Mouse (Mus musculus) 416B (cell line): ENCODE data around the gene 2310034C09Rik.
A peak's percentile ranks its signal among the peaks of the same experiment; 100 is the strongest.
"Not testable (repeated sequence)": the region's sequence is repeated elsewhere in the genome, so short reads cannot be mapped to it uniquely, and the experiment has no call there.

Experiments used
- DNase-seq: peaks from one replicate; pipeline ENCODE4 v3.0.0; 2011; ENCODE audit warnings: low read depth

The 2310034C09Rik gene

DNA sequence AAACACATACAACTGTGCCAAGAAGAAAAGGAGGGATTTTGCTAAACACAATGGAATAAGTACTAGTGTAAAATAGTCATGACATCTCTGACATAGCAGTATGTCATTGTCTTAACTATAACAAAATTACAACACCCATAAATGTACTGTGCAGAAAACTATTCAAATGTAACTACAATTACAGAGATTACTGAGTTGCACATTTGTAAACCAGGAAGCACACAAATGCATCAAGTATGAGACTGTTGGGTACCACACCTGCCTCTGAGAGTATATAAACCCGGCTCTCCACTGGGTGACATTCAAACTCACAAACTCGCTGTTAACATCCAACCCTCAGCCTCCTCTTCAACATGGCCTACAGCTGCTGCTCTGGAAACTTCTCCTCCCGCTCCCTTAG is at the start of gene 2310034C09Rik:
TSS of gene 2310034C09Rik (plus strand) at position 301 of the 400 bp plus-strand sequence.
- DNase-seq: not testable (repeated sequence)

DNA sequence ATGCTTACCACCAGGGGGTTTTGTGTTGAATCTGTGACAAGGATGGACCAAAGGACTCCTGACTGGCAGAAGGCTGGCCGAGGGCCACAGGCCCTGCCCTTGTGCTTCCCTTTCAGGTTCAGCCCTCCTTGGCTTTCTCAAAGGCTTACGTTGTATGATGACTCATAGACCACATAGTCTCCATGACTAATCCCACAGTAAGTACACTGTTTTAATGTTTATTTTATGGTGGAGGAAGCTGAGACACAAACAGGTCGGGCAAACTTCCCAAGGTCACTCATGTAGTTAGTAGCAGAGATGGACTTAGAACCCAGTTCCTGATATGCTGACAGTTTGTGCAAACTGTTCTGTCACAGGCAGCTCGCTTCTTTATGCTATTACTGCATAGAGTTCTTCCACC is 47.9 kb upstream of the 2310034C09Rik start:
- DNase-seq: peak; percentile 91

DNA sequence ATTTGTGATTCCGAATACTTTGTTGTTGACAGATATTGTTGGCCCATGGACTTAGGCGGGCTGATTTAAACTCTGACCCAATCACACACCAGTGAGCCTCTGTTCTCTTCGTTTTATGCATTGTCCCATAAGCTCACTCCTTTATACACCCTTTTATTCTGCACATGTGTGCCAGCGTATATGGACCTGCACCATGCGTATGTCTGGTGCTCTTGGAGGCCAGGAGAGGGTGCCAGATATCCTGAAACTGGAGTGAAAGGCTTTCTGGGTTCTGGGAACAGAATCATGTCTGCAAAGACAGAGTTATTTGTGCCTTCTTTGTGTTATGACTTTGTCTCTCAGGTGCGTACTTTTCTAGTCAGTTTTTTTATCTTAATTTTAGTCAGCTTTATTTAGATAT is 47.4 kb upstream of the 2310034C09Rik start:
- peak; percentile 8 for DNase-seq

DNA sequence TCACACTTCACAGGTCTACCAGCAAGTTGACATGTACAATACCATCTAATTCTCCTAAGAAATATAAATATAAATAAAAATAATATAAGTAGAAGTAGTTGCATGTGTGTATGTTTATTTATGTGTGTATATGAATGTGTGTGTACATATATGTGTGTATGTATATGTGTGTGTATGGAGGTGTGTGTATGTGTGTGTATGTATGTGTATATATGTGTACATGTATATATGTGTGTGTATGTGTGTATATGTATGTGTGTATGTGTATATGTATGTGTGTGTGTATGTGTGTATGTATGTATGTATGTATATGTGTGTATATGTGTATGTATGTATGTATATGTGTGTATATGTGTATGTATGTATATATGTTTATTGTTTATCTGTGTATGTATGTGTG is 42.1 kb upstream of the 2310034C09Rik start:
- no peak for DNase-seq

DNA sequence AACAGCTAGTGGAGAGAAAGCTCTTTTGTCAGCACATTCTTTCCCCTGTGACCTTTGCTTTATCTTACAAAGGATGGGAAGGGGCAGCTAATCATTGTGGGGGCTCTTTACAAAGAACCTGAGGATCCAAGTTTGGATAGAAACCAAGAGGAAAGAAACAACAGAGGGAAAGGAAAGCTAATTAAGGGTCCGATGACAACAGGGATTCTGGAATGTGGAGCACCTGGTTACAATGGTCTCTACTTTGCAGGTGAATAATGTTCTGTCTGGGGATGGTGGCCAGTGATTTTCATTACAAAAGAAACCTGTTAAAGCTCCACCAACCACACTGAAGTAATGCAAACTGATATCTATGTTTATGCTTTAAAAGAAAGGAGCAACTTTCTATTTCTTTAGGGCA is 38.6 kb upstream of the 2310034C09Rik start:
- no peak for DNase-seq

DNA sequence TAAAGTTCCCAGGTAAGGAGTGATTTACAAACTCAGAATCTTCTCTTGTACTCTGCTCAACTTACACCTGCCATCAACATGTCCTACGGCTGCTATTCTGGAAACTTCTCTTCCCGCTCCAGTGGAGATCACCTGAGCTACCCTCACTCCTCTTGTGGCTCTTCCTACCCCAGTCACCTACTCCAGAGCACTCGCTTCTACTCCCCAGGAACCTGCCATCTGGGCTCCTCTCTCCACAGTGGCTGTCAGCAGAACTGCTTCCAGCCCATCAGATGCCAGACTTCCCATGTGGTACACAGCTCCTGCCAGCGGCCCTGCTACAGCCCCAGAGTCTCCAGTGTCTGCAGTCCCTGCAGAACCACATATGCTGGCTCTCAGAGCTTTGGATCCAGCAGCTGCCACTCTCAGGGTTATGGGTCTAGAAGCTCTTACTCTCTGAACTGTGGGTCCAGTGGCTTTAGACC is 29.8 kb upstream of the 2310034C09Rik start, which contains the start of gene Krtap13-1:
TSS of gene Krtap13-1 (plus strand) at position 51 of the 464 bp plus-strand sequence.
- DNase-seq: no peak

DNA sequence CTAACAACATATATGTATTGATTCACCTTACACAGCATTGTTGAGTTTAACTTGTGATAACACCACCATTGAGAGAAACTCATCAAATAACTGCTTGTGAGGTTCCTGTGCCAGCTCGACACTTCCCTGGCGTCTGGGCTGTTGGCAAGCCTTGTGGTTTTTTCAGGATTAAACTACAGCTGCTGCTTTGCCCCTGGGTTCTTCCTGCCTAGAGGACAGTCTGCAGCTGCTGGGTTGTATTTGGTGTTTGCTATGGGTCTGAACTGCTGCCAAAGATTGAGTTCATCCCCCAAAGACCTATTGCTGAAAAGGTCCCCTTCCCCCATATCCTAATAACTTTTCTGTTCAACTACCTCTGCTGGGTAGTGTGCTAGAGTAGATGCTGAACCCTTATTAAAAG is 23.3 kb upstream of the 2310034C09Rik start:
- DNase-seq: no peak

DNA sequence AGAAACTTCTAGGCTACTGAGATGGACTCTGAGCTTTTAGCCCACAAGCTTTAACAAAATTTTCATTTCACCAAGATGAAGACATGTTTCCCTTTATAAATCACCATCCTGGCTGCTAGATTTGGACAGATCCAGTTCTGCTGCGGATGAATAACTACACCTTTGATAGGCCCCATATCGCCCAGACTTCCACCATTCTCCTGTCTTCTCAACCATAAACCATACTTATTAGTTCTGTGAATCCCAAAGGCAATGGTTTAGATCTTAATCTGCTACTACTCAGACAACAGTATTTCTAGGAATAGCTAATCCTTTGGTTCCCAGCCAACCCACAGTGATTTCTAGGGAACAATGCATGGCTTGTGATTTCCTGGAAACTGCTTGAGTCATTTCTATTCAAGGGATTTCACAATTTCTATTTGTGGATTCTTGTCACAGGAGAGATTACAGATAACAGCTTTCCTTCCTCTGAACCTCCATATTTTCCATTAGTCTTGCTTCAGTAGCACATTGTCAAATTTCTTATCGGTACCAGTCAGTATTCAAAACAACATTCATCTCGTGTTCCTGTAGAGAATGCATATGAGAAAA is 13.8 kb upstream of the 2310034C09Rik start:
- peak; percentile 5 for DNase-seq

DNA sequence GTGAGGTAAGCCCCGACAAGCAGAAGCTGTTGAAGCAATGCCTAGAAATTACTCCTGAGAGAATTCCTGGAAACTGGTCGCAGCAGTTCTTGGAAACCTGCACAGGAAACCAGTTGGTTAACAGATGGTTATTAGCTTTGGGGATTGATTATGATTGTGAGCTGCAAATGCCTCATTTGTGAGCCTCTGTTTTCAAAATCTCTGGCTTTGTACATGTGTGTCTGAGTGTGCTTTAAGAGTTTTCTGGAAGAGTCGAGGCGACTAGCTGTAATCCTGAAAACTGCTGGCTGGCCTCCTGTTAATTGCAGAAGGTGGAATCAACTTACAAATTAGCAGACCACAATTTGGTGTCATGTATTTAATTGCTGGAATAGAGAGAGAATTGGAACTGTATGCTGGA is 10.7 kb upstream of the 2310034C09Rik start:
- no peak for DNase-seq

DNA sequence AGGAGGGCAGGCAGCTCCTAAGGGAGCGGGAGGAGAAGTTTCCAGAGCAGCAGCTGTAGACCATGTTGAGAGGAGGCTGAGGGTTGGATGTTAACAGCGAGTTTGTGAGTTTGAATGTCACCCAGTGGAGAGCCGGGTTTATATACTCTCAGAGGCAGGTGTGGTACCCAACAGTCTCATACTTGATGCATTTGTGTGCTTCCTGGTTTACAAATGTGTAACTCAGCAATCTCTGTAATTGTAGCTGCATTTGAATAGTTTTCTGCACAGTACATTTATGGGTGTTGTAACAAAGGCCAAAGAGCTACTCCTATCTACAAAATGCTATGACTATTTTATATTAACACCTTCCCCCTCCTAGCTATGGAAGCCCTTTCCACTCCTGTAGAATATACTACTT is 7.1 kb upstream of the 2310034C09Rik start, which contains the start of gene Krtap13:
TSS of gene Krtap13 (minus strand) at position 101 of the 400 bp plus-strand sequence.
- not testable (repeated sequence) for DNase-seq

DNA sequence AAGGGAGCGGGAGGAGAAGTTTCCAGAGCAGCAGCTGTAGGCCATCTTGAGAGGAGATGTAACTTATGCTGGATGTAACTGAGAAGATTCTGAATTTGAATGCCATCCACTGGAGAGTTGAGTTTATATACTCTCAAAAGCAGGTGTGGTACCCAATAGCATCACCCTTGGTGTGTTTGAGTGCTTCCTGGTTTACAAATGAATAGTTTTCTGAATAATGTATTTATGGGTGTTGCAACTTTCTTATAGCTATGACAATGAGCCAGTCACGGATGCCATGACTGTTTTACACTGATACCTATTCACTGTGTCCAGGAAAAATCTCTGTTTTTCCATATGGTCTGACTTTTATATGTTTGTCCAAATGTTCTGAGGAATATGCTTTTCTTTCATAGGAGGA is 15.5 kb downstream of the 2310034C09Rik start, which contains the start of gene 2310057N15Rik:
TSS of gene 2310057N15Rik (minus strand) at position 101 of the 400 bp plus-strand sequence.
- no peak for DNase-seq

DNA sequence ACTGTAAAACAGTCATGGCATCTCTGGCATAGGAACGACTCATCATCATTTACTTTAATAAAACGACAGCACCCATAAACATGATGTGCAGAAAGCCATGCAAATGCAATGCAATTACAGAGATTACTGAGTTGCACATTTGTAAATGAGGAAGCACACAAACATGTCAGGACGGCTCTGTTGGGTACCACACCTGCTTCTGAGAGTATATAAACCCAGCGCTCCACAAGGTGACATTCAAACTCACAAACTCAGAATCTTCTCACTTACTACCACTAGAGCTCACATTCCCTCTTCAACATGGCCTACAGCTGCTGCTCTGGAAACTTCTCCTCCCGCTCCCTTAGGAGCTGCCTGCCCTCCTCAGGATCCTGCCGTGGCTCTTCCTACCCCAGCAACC is 18.9 kb downstream of the 2310034C09Rik start, which contains the start of gene Gm5965:
TSS of gene Gm5965 (plus strand) at position 301 of the 400 bp plus-strand sequence.
- DNase-seq: no peak

DNA sequence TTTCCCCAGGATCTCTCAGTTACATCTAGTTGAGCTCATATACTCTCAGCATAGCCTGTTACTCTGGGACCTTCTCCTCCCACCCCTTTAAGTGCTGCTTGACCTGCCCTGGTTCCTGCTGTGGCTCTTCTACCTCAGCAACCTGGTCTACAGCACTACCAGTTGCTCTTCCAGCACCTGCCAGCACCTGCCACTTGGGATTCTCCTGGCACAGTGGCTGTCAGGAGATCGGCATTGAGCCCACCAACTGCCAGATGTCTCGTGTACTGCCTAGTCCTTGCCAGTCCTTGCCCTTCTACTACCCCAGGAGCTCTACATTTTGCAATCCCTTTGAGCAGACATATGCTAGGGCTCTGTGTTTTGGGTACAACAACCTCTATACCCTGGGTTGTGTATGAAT is 28.1 kb downstream of the 2310034C09Rik start:
- no peak for DNase-seq
